In the genomic region with DNA sequence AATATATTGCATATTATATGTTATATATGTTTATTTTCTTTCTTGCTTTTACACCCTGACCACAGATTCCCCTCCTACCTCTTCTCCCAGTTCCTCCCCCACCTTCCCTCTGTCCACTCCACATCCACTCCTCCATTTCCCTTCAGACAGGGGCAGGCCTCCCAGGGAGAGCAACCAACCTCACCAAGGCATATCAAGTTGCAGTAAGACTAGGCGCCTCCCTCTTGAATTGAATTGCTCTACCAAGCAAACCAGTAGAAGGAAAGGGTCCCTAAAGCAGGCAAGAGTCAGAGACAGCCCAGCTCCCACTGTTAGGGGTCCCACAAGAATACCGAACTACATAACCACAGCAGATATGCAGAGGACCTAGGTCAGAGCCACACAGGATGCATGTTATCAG, we compare ENCODE assay signal across 22 mouse cellular contexts. TPM values are rescaled to one million over a fixed set of nuclear protein-coding genes. Genes with fewer than 3 reads are reported as not detected.
DNase-seq lines count a peak whose midpoint lies in the region; ATAC-seq and TF ChIP-seq lines count a peak whose summit lies in the region.
"Had no signal": no experiment of that assay in that cellular context is flagged by ENCODE, and none has a peak within 500 bp of the region (broad histone marks: within the 10 kb centered on the region; RNA-seq: fewer than 3 reads in every experiment).

No protein-coding gene starts in this region.

- no peak for DNase-seq in kidney, adult 11 months
- DNase-seq in MEL (ENCODE audit: low read depth, low spot score), result peak; percentile 61
- no peak for DNase-seq in liver, postnatal 0 days
- no peak for DNase-seq in natural killer cell, adult 2 months (ENCODE audit: low spot score in 2 of 2)
- DNase-seq in lung, postnatal 36 days, result no peak
- DNase-seq: adrenal gland, postnatal 36 days; cerebellum, adult 8-10 months; gastrocnemius, postnatal 25 days; left cerebral cortex, postnatal 4 days; lung, postnatal 14 days; thymus, adult 2 months had no signal

- peaks cover 51% of the 10 kb centered on the region for H3K4me1 ChIP-seq in kidney, embryonic 16.5 days (ENCODE audit: insufficient read depth, low read length)
- peaks cover 11 to 29% of the 10 kb centered on the region in 2 experiments for H3K4me1 ChIP-seq in MEL (ENCODE audit: control insufficient read depth in 1 of 2, insufficient read depth in 2 of 2, low read length in 2 of 2)
- H3K4me1 ChIP-seq in intestine, embryonic 15.5 days (replicated peaks), result peaks cover 44% of the 10 kb centered on the region
- peaks cover 23% of the 10 kb centered on the region for H3K4me1 ChIP-seq in liver, postnatal 0 days (ENCODE audit: insufficient read depth)

- TF ChIP-seq POLR2A in MEL (IDR thresholded peaks at IDR 0.05; ENCODE audit: control insufficient read depth in 1 of 2, insufficient read depth in 1 of 2, low read depth in 1 of 2, low read length in 2 of 2, poor library complexity in 1 of 2), result no peak

- no peaks in the 10 kb centered on the region for H3K9me3 ChIP-seq in kidney, embryonic 16.5 days (ENCODE audit: low read length)
- no peaks in the 10 kb centered on the region for H3K9me3 ChIP-seq in MEL (replicated peaks; ENCODE audit: insufficient read depth, low read length)
- H3K9me3 ChIP-seq in intestine, embryonic 15.5 days, result no peaks in the 10 kb centered on the region
- no peaks in the 10 kb centered on the region for H3K9me3 ChIP-seq in liver, postnatal 0 days (ENCODE audit: low read length)
- H3K9me3 ChIP-seq: embryonic facial prominence, embryonic 13.5 days; hindbrain, embryonic 10.5 days had no signal

- 0 out of 2 replicates have a peak overlapping the region, but pooled peaks have one; percentile 14 for H3K4me2 ChIP-seq in kidney, embryonic 16.5 days (replicated peaks; ENCODE audit: low read depth, low read length)
- 0 out of 2 replicates have a peak overlapping the region, but pooled peaks have one; percentile 6 for H3K4me2 ChIP-seq in intestine, embryonic 15.5 days (replicated peaks)
- H3K4me2 ChIP-seq in liver, postnatal 0 days (ENCODE audit: low read depth, low read length), result peak overlapping the region; percentile 47

- no peak for TF ChIP-seq RAD21 in MEL (IDR thresholded peaks at IDR 0.05; ENCODE audit: low read depth, low read length)

- TF ChIP-seq EP300 in MEL (IDR thresholded peaks at IDR 0.05; ENCODE audit: low read depth in 1 of 2, low read length in 2 of 2), result 0 out of 4 replicates have a peak, but pooled peaks of 1 of the 2 experiments have one; percentile 4
- no peak for TF ChIP-seq EP300 in liver, postnatal 0 days (IDR thresholded peaks at IDR 0.05; ENCODE audit: low read depth)

- TF ChIP-seq CTCF in MEL (IDR thresholded peaks at IDR 0.05 in 2 of 3, conservative IDR thresholded peaks at IDR 0.05 in 1 of 3; ENCODE audit: control insufficient read depth in 1 of 3, insufficient read depth in 1 of 3, low read depth in 2 of 3, low read length in 3 of 3, poor library complexity in 1 of 3, severe bottlenecking in 1 of 3), result no peak
- TF ChIP-seq CTCF in liver, postnatal 0 days (IDR thresholded peaks at IDR 0.05; ENCODE audit: low read depth), result no peak

- H3K36me3 ChIP-seq in kidney, embryonic 16.5 days (ENCODE audit: insufficient read depth, low read length), result no peaks in the 10 kb centered on the region
- peaks cover 0 to 17% of the 10 kb centered on the region in 2 experiments; a peak in 2 of 4 replicates for H3K36me3 ChIP-seq in MEL (ENCODE audit: control insufficient read depth in 1 of 2, insufficient read depth in 2 of 2, low read length in 2 of 2)
- no peaks in the 10 kb centered on the region for H3K36me3 ChIP-seq in intestine, embryonic 15.5 days
- H3K36me3 ChIP-seq in liver, postnatal 0 days (replicated peaks; ENCODE audit: insufficient read depth, low read length), result no peaks in the 10 kb centered on the region
- H3K36me3 ChIP-seq: embryonic facial prominence, embryonic 13.5 days; G1E; hindbrain, embryonic 10.5 days had no signal

- 0 out of 2 replicates have a peak overlapping the region, but pooled peaks have one; percentile 37 for H3K27ac ChIP-seq in kidney, embryonic 16.5 days (ENCODE audit: low read length)
- peak overlapping the region; percentile 35 for H3K27ac ChIP-seq in MEL (ENCODE audit: control insufficient read depth, low read depth, low read length)
- no peak overlapping the region for H3K27ac ChIP-seq in intestine, embryonic 15.5 days
- peak overlapping the region; percentile 85 for H3K27ac ChIP-seq in liver, postnatal 0 days (ENCODE audit: low read depth)

- peaks cover 22% of the 10 kb centered on the region for H3K27me3 ChIP-seq in kidney, embryonic 16.5 days (ENCODE audit: insufficient read depth, low read length)
- H3K27me3 ChIP-seq in MEL (ENCODE audit: control insufficient read depth in 1 of 2, insufficient read depth in 2 of 2, low read length in 2 of 2), result no peaks in the 10 kb centered on the region
- H3K27me3 ChIP-seq in intestine, embryonic 15.5 days (replicated peaks), result peaks cover 30% of the 10 kb centered on the region
- H3K27me3 ChIP-seq in liver, postnatal 0 days (ENCODE audit: insufficient read depth, low read length), result peaks cover 32% of the 10 kb centered on the region

- WGBS in kidney, embryonic 16.5 days, result 17% methylated on average over 2 of the region's 2 CpGs
- WGBS in intestine, embryonic 15.5 days, result 69% methylated on average over 2 of the region's 2 CpGs
- WGBS in liver, postnatal 0 days (ENCODE audit: insufficient replicate concordance), result 42% methylated on average over 2 of the region's 2 CpGs

- H3K79me2 ChIP-seq in MEL (ENCODE audit: control insufficient read depth, insufficient read depth, low read length, poor library complexity), result no peaks in the 10 kb centered on the region; the same call in 1 of the 2 replicates

- no peak overlapping the region for H3K9ac ChIP-seq in kidney, embryonic 16.5 days (replicated peaks; ENCODE audit: low read length)
- H3K9ac ChIP-seq in MEL (ENCODE audit: control insufficient read depth, low read depth, low read length, poor library complexity, severe bottlenecking), result peak overlapping the region; percentile 13; the same call in 1 of the 2 replicates
- no peak overlapping the region for H3K9ac ChIP-seq in intestine, embryonic 15.5 days
- H3K9ac ChIP-seq in liver, postnatal 0 days (replicated peaks), result peak overlapping the region; percentile 19; the same call in 1 of the 2 replicates
- H3K9ac ChIP-seq: embryonic facial prominence, embryonic 13.5 days had no signal

- no peak for ATAC-seq in kidney, embryonic 16.5 days (ENCODE audit: low FRiP score, low TSS enrichment)
- ATAC-seq in intestine, embryonic 15.5 days, result no peak
- peak; percentile 7; the same call in 1 of the 2 replicates for ATAC-seq in liver, postnatal 0 days
- ATAC-seq: forebrain, embryonic 14.5 days; midbrain, embryonic 16.5 days had no signal

- no peak overlapping the region for H3K4me3 ChIP-seq in kidney, embryonic 16.5 days (ENCODE audit: low read length)
- H3K4me3 ChIP-seq in MEL (ENCODE audit: control insufficient read depth in 1 of 2, insufficient read depth in 1 of 2, low read depth in 2 of 2, low read length in 2 of 2), result peak overlapping the region; percentile 12 to 39; a peak in 3 of 4 replicates
- H3K4me3 ChIP-seq in intestine, embryonic 15.5 days (replicated peaks), result no peak overlapping the region
- no peak overlapping the region for H3K4me3 ChIP-seq in liver, postnatal 0 days (ENCODE audit: low read depth, low read length)
- H3K4me3 ChIP-seq: embryonic facial prominence, embryonic 13.5 days had no signal

TF ChIP-seq in MEL, 35 proteins besides CTCF, POLR2A, EP300 and RAD21 (continues in another document):
- TF ChIP-seq GATA1 (IDR thresholded peaks at IDR 0.05; ENCODE audit: low read depth, low read length), result no peak

RNA-seq across cellular contexts. Expression of gene Pltp, which starts 1.6 kb away (rescaled TPM):
- polyA plus RNA-seq in kidney, embryonic 16.5 days (2015; fragmentation: Nextera tagmentation; extraction: Ambion mirVana), result 44.8 and 47.5 TPM in 2 replicates
- 5.2 and 6.8 TPM in 2 replicates for total RNA-seq in MEL (2012; rRNA removed)
- 10 to 100 TPM in 1 of 2 experiments, not detected in 1; 17.1 TPM for polyA plus RNA-seq in MEL (2012; ENCODE audit: insufficient read depth in 1 of 2, insufficient read length in 2 of 2, low read depth in 1 of 2, low replicate concordance in 2 of 2, missing spikeins in 1 of 2)
- 28.7 and 29.5 TPM in 2 replicates for polyA plus RNA-seq in intestine, embryonic 15.5 days (2015; fragmentation: Nextera tagmentation; extraction: Ambion mirVana)
- 33.4 and 35.3 TPM in 2 replicates for polyA plus RNA-seq in liver, postnatal 0 days (2015; fragmentation: Nextera tagmentation; extraction: Ambion mirVana)
- total RNA-seq: G1E; megakaryocyte-erythroid progenitor cell, adult 5-6 weeks had no signal
- polyA plus RNA-seq: G1E had no signal

RNA-seq across cellular contexts. Expression of gene Pcif1, which starts 19.9 kb away (rescaled TPM):
- polyA plus RNA-seq in kidney, embryonic 16.5 days (2015; fragmentation: Nextera tagmentation; extraction: Ambion mirVana), result 74.9 and 79.7 TPM in 2 replicates
- total RNA-seq in MEL (2012; rRNA removed), result 46.8 and 47.6 TPM in 2 replicates
- polyA plus RNA-seq in MEL (2012; ENCODE audit: insufficient read depth in 1 of 2, insufficient read length in 2 of 2, low read depth in 1 of 2, low replicate concordance in 2 of 2, missing spikeins in 1 of 2), result 100 to 1,000 TPM in 1 of 2 experiments, not detected in 1; 118 TPM
- polyA plus RNA-seq in intestine, embryonic 15.5 days (2015; fragmentation: Nextera tagmentation; extraction: Ambion mirVana), result 63.6 and 65.5 TPM in 2 replicates
- 38.4 and 38.6 TPM in 2 replicates for polyA plus RNA-seq in liver, postnatal 0 days (2015; fragmentation: Nextera tagmentation; extraction: Ambion mirVana)

RNA-seq across cellular contexts. Expression of gene Neurl2, which starts 25.9 kb away (rescaled TPM):
- 8.8 and 9.0 TPM in 2 replicates for polyA plus RNA-seq in kidney, embryonic 16.5 days (2015; fragmentation: Nextera tagmentation; extraction: Ambion mirVana)
- 1.6 and 2.0 TPM in 2 replicates for total RNA-seq in MEL (2012; rRNA removed)
- 1 to 10 TPM in 1 of 2 experiments, not detected in 1; 2.6 TPM for polyA plus RNA-seq in MEL (2012; ENCODE audit: insufficient read depth in 1 of 2, insufficient read length in 2 of 2, low read depth in 1 of 2, low replicate concordance in 2 of 2, missing spikeins in 1 of 2)
- polyA plus RNA-seq in intestine, embryonic 15.5 days (2015; fragmentation: Nextera tagmentation; extraction: Ambion mirVana), result 6.8 and 7.4 TPM in 2 replicates
- 2.5 and 3.1 TPM in 2 replicates for polyA plus RNA-seq in liver, postnatal 0 days (2015; fragmentation: Nextera tagmentation; extraction: Ambion mirVana)

RNA-seq across cellular contexts. Expression of gene Ctsa, which starts 26.5 kb away (rescaled TPM):
- polyA plus RNA-seq in kidney, embryonic 16.5 days (2015; fragmentation: Nextera tagmentation; extraction: Ambion mirVana), result 206 and 211 TPM in 2 replicates
- total RNA-seq in MEL (2012; rRNA removed), result 46.3 and 50.5 TPM in 2 replicates
- polyA plus RNA-seq in MEL (2012; ENCODE audit: insufficient read depth in 1 of 2, insufficient read length in 2 of 2, low read depth in 1 of 2, low replicate concordance in 2 of 2, missing spikeins in 1 of 2), result 10 to 100 TPM in 1 of 2 experiments, not detected in 1; 87.7 TPM
- 266 and 277 TPM in 2 replicates for polyA plus RNA-seq in intestine, embryonic 15.5 days (2015; fragmentation: Nextera tagmentation; extraction: Ambion mirVana)
- polyA plus RNA-seq in liver, postnatal 0 days (2015; fragmentation: Nextera tagmentation; extraction: Ambion mirVana), result 101 and 109 TPM in 2 replicates

RNA-seq across cellular contexts. Expression of gene Spata25, which starts 30.8 kb away (rescaled TPM):
- polyA plus RNA-seq in kidney, embryonic 16.5 days (2015; fragmentation: Nextera tagmentation; extraction: Ambion mirVana), result not detected in 2 replicates
- total RNA-seq in MEL (2012; rRNA removed), result 0.42 and 0.50 TPM in 2 replicates
- under 1 TPM in 1 of 2 experiments, not detected in 1; 0.13 TPM for polyA plus RNA-seq in MEL (2012; ENCODE audit: insufficient read depth in 1 of 2, insufficient read length in 2 of 2, low read depth in 1 of 2, low replicate concordance in 2 of 2, missing spikeins in 1 of 2)
- polyA plus RNA-seq in intestine, embryonic 15.5 days (2015; fragmentation: Nextera tagmentation; extraction: Ambion mirVana), result not detected in 2 replicates
- not detected in 2 replicates for polyA plus RNA-seq in liver, postnatal 0 days (2015; fragmentation: Nextera tagmentation; extraction: Ambion mirVana)
- total RNA-seq: adrenal gland, postnatal 36 days; G1E; gastrocnemius, postnatal 25 days; left cerebral cortex, adult 18-20 months; megakaryocyte-erythroid progenitor cell, adult 5-6 weeks had no signal
- polyA plus RNA-seq: embryonic facial prominence, embryonic 13.5 days; forebrain, embryonic 14.5 days; G1E; heart, embryonic 16.5 days; hindbrain, embryonic 10.5 days; midbrain, embryonic 16.5 days; stomach, embryonic 16.5 days had no signal

Comparison
In these comparisons a context has a peak if more than half of its experiments do, and no peak if none do; other contexts are left out.
1. H3K4me3 ChIP-seq: peak in MEL (2 of 2); none in kidney, embryonic 16.5 days (single experiment), intestine, embryonic 15.5 days (single experiment) and liver, postnatal 0 days (single experiment).
2. H3K9ac ChIP-seq: peak in MEL (single experiment) and liver, postnatal 0 days (single experiment); none in kidney, embryonic 16.5 days (single experiment) and intestine, embryonic 15.5 days (single experiment).
3. Peak in every context shown above with its lines, with median percentiles within 50 percentile points of each other: H3K4me2 ChIP-seq.